Mouse (Mus musculus): ENCODE measurements around the gene Srp9. TPM values are rescaled to one million over a fixed set of nuclear protein-coding genes. Genes with fewer than 3 reads are reported as not detected.
"Not testable (repeated sequence)": the region's sequence is repeated elsewhere in the genome, so short reads cannot be mapped to it uniquely, and the experiment has no call there.

Srp9 gene
- polyA plus RNA-seq, 1 experiment from 2014 or later: 155 TPM

DNA sequence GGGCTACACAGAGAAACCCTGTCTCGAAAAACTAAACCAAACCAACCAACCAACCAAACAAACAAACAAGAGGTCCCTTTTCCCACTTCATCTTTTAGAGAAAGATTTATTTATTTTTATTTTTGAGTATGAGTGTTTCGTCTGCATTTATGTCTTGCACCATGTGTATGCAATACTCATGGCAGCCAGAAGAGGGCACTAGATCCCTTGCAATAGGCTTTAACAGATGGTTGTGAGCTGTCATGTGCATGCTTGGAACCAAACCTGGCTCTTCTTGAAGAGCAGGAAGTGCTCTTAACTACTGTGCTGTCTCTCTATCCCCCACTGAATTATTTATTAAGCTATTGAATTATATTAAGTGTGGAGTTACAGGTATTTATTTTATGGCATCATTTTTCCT, 25.4 kb downstream of the Srp9 start:
- Histone ChIP-seq H3K4me3 (ENCODE audit: low read depth, low read length) (no peak overlapping the region), H3K27ac (ENCODE audit: low read depth, low read length) (no peak overlapping the region), H3K9ac (ENCODE audit: low read length) (no peak overlapping the region), H3K4me1 (ENCODE audit: control insufficient read depth, insufficient read depth, low read length) (no peaks in the 10 kb centered on the region), H3K9me3 (replicated peaks; ENCODE audit: control insufficient read depth, low read length) (no peaks in the 10 kb centered on the region), H3K27me3 (replicated peaks; ENCODE audit: control insufficient read depth, insufficient read depth, low read length) (no peaks in the 10 kb centered on the region), H3K4me2 (ENCODE audit: low read length) (no peak overlapping the region), H3K36me3 (ENCODE audit: control insufficient read depth, insufficient read depth, low read length) (no peaks in the 10 kb centered on the region)
- ATAC-seq: no peak
- DNase-seq (ENCODE audit: low spot score): no peak
- WGBS: 81% methylated on average over 2 of the region's 2 CpGs

DNA sequence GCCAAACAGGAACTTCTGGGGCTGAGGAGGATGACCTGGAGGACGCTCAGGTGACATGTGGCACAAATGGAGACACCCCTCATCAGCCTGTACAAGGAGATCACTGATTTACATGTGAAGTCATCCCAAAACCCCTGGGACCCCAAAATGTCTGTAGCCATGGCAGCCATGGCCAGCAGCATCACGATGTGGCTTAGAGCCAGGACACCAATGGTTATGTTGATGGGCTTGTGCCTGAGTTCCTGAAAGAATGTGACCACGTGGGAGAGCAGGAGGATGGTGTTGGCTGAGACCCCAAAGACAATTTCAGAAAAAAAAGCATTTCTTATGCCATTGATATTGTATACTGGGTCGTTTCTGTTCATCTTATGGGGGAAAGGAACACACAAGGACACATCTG, 33.2 kb downstream of the Srp9 start:
- DNase-seq (ENCODE audit: low spot score) (no peak), ATAC-seq (no peak)
- no peaks in the 10 kb centered on the region for H3K4me1 ChIP-seq (ENCODE audit: control insufficient read depth, insufficient read depth, low read length)
- H3K27me3 ChIP-seq (replicated peaks; ENCODE audit: control insufficient read depth, insufficient read depth, low read length): no peaks in the 10 kb centered on the region
- no peak overlapping the region for H3K9ac ChIP-seq (ENCODE audit: low read length)
- no peak overlapping the region for H3K27ac ChIP-seq (ENCODE audit: low read depth, low read length)
- no peak overlapping the region for H3K4me3 ChIP-seq (ENCODE audit: low read depth, low read length)
- no peaks in the 10 kb centered on the region for H3K9me3 ChIP-seq (replicated peaks; ENCODE audit: control insufficient read depth, low read length)
- H3K36me3 ChIP-seq (ENCODE audit: control insufficient read depth, insufficient read depth, low read length): no peaks in the 10 kb centered on the region
- H3K4me2 ChIP-seq (ENCODE audit: low read length): no peak overlapping the region
- WGBS: 70% methylated on average over 4 of the region's 4 CpGs

DNA sequence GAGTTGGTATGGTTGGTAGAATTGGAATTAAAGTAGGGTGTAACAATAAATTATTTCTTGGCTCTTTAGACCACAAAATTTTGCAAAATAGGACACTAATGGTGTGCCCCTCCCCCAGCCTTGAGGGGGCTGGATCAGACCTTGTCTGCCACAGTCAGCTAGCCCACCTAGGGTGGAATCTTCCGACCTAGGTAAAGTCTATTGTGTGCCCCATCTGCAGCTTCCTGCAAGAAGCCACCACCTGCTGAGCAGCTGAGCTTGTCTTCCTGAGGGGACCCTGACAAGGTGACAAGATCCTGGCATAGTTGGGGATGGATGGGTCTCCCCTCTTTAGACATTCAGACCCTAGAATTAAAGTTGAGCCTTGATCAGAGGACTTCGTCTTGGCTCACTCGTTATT, 35.0 kb downstream of the Srp9 start:
- DNase-seq (ENCODE audit: low spot score) (no peak), ATAC-seq (no peak)
- H3K36me3 ChIP-seq (ENCODE audit: control insufficient read depth, insufficient read depth, low read length): no peaks in the 10 kb centered on the region
- H3K27me3 ChIP-seq (replicated peaks; ENCODE audit: control insufficient read depth, insufficient read depth, low read length): no peaks in the 10 kb centered on the region
- H3K27ac ChIP-seq (ENCODE audit: low read depth, low read length): no peak overlapping the region
- 69% methylated on average over 3 of the region's 3 CpGs for WGBS
- no peaks in the 10 kb centered on the region for H3K4me1 ChIP-seq (ENCODE audit: control insufficient read depth, insufficient read depth, low read length)
- H3K9me3 ChIP-seq (replicated peaks; ENCODE audit: control insufficient read depth, low read length): no peaks in the 10 kb centered on the region
- no peak overlapping the region for H3K9ac ChIP-seq (ENCODE audit: low read length)
- no peak overlapping the region for H3K4me3 ChIP-seq (ENCODE audit: low read depth, low read length)
- no peak overlapping the region for H3K4me2 ChIP-seq (ENCODE audit: low read length)

GRCm38 (mm10) chr1:182162951-182163350, 38.4 kb downstream of the Srp9 start:
- H3K4me1 ChIP-seq (ENCODE audit: control insufficient read depth, insufficient read depth, low read length): no peaks in the 10 kb centered on the region
- no peak overlapping the region for H3K27ac ChIP-seq (ENCODE audit: low read depth, low read length)
- H3K36me3 ChIP-seq (ENCODE audit: control insufficient read depth, insufficient read depth, low read length): no peaks in the 10 kb centered on the region
- H3K9ac ChIP-seq (ENCODE audit: low read length): no peak overlapping the region
- 39% methylated on average over 5 of the region's 5 CpGs for WGBS
- no peaks in the 10 kb centered on the region for H3K27me3 ChIP-seq (replicated peaks; ENCODE audit: control insufficient read depth, insufficient read depth, low read length)
- DNase-seq (ENCODE audit: low spot score) (no peak), ATAC-seq (no peak)
- H3K4me3 ChIP-seq (ENCODE audit: low read depth, low read length): no peak overlapping the region
- H3K9me3 ChIP-seq (replicated peaks; ENCODE audit: control insufficient read depth, low read length): no peaks in the 10 kb centered on the region
- no peak overlapping the region for H3K4me2 ChIP-seq (ENCODE audit: low read length)

DNA sequence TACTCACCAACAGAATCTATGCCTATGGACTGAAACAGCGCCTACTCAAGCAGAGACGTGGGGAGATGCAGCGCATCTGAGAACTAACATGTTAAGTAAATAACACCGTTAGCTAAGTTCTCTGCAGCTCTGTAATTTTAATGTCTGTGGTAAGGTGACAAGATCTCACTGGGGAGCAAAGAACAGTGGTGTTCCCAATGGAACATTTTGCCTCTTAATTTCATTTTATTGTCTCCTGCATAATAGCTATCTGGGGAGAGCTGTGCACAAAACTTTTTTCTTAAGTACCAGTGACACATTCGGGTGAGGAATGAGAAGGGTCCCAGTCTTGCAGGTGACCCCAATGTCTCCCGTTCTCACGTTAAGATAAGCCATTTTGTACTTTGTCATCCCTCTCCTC, 39.8 kb downstream of the Srp9 start, which contains the start of gene Vmn1r1:
Vmn1r1 (minus strand) TSS at position 101 of the 400 bp plus-strand sequence.
- Histone ChIP-seq H3K27me3 (replicated peaks; ENCODE audit: control insufficient read depth, insufficient read depth, low read length) (no peaks in the 10 kb centered on the region), H3K27ac (ENCODE audit: low read depth, low read length) (no peak within 1 kb of the TSS), H3K9ac (ENCODE audit: low read length) (no peak within 1 kb of the TSS), H3K4me3 (ENCODE audit: low read depth, low read length) (no peak within 1 kb of the TSS), H3K36me3 (ENCODE audit: control insufficient read depth, insufficient read depth, low read length) (no peaks in the 10 kb centered on the region), H3K4me1 (ENCODE audit: control insufficient read depth, insufficient read depth, low read length) (no peaks in the 10 kb centered on the region), H3K9me3 (replicated peaks; ENCODE audit: control insufficient read depth, low read length) (no peaks in the 10 kb centered on the region), H3K4me2 (ENCODE audit: low read length) (no peak within 1 kb of the TSS)
- ATAC-seq (no peak), DNase-seq (ENCODE audit: low spot score) (no peak)
- 90% methylated on average over 7 of the region's 7 CpGs for WGBS

GRCm38 (mm10) chr1:182170206-182170605, 45.7 kb downstream of the Srp9 start:
- 95% methylated on average over 6 of the region's 6 CpGs for WGBS
- H3K4me1 ChIP-seq (ENCODE audit: control insufficient read depth, insufficient read depth, low read length); H3K4me3 ChIP-seq (ENCODE audit: low read depth, low read length); H3K9me3 ChIP-seq (replicated peaks; ENCODE audit: control insufficient read depth, low read length); H3K36me3 ChIP-seq (ENCODE audit: control insufficient read depth, insufficient read depth, low read length); DNase-seq (ENCODE audit: low spot score); H3K4me2 ChIP-seq (ENCODE audit: low read length); H3K27me3 ChIP-seq (replicated peaks; ENCODE audit: control insufficient read depth, insufficient read depth, low read length); ATAC-seq; H3K27ac ChIP-seq (ENCODE audit: low read depth, low read length); H3K9ac ChIP-seq (ENCODE audit: low read length): not testable (repeated sequence)

DNA sequence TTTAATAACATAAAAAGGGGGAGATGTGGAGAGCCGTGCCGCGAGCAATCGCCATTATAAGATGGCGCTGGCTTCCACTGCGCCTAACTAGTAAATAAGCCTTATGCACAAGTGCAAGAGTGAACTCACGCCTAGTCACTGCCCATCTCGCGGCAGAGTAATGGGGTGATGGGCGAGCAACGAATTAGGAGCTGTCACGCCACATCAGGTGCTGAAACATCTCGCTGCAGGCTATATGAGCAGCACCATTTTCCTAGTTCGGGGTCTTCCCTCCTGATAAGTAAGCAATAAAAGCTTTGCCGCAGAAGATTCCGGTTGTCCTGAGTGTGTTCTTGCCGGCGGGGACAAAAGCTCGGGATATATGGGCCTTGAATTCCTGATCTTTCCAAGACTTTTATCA, 52.4 kb downstream of the Srp9 start:
- H3K4me2 ChIP-seq (ENCODE audit: low read length); H3K36me3 ChIP-seq (ENCODE audit: control insufficient read depth, insufficient read depth, low read length); H3K9me3 ChIP-seq (replicated peaks; ENCODE audit: control insufficient read depth, low read length); ATAC-seq; DNase-seq (ENCODE audit: low spot score); H3K4me1 ChIP-seq (ENCODE audit: control insufficient read depth, insufficient read depth, low read length); H3K27ac ChIP-seq (ENCODE audit: low read depth, low read length); H3K27me3 ChIP-seq (replicated peaks; ENCODE audit: control insufficient read depth, insufficient read depth, low read length); H3K9ac ChIP-seq (ENCODE audit: low read length); H3K4me3 ChIP-seq (ENCODE audit: low read depth, low read length): not testable (repeated sequence)
- 95% methylated on average over 19 of the region's 19 CpGs for WGBS

GRCm38 (mm10) chr1:182181456-182182305, 57.1 kb downstream of the Srp9 start:
- Histone ChIP-seq H3K27ac (ENCODE audit: low read depth, low read length) (no peak overlapping the region), H3K27me3 (replicated peaks; ENCODE audit: control insufficient read depth, insufficient read depth, low read length) (no peaks in the 10 kb centered on the region), H3K4me3 (ENCODE audit: low read depth, low read length) (no peak overlapping the region), H3K9me3 (replicated peaks; ENCODE audit: control insufficient read depth, low read length) (no peaks in the 10 kb centered on the region), H3K36me3 (ENCODE audit: control insufficient read depth, insufficient read depth, low read length) (no peaks in the 10 kb centered on the region), H3K4me1 (ENCODE audit: control insufficient read depth, insufficient read depth, low read length) (no peaks in the 10 kb centered on the region), H3K4me2 (ENCODE audit: low read length) (no peak overlapping the region), H3K9ac (ENCODE audit: low read length) (no peak overlapping the region)
- no peak for DNase-seq (ENCODE audit: low spot score)
- WGBS: 62% methylated on average over 5 of the region's 5 CpGs
- no peak for ATAC-seq
